Mouse (Mus musculus) G1E (cell line): Measurements from ENCODE around the gene Sptb. TPM values are rescaled to one million over a fixed set of nuclear protein-coding genes. Genes with fewer than 3 reads are reported as not detected.
A peak's percentile ranks its signal among the peaks of the same experiment; 100 is the strongest.

Experiments
- ATAC-seq: 2 replicates; pipeline ENCODE4 v1.8.0; 2016; ENCODE audit warnings: mild to moderate bottlenecking; ENCODE audit not compliant: insufficient number of reproducible peaks, poor library complexity, low FRiP score, severe bottlenecking; ENCODE audit errors: extremely low read depth
- DNase-seq: peaks from one replicate; pipeline ENCODE4 v3.0.0; 2012; ENCODE audit warnings: low spot score
- H3K27me3 ChIP-seq: 2 replicates; pipeline ENCODE4 v1.6.1; 2012; ENCODE audit warnings: mild to moderate bottlenecking, low read length, inconsistent platforms; ENCODE audit not compliant: insufficient read depth
- H3K36me3 ChIP-seq: replicated peaks from 2 replicates; pipeline ENCODE3; 2012; ENCODE audit warnings: mild to moderate bottlenecking, inconsistent platforms
- H3K4me1 ChIP-seq: 2 replicates; pipeline ENCODE4 v1.6.1; 2012; ENCODE audit warnings: low read depth, low read length, inconsistent platforms, mixed read lengths; ENCODE audit not compliant: insufficient read depth
- H3K4me3 ChIP-seq: 2 replicates; pipeline ENCODE4 v1.5.1; 2012; ENCODE audit warnings: low read depth, mild to moderate bottlenecking, inconsistent platforms, low read length, moderate library complexity, mixed read lengths
- H3K9me3 ChIP-seq: replicated peaks from 2 replicates; pipeline ENCODE4 v1.6.1; 2012; ENCODE audit warnings: inconsistent platforms
- CTCF ChIP-seq: IDR thresholded peaks from 2 replicates; pipeline ENCODE4 v1.5.1; 2012; ENCODE audit warnings: low read depth, low read length, inconsistent platforms, mixed read lengths
- GATA1 ChIP-seq: IDR thresholded peaks from 2 replicates; pipeline ENCODE4 v1.6.1; 2012; ENCODE audit warnings: borderline replicate concordance, low read length, inconsistent platforms, mixed read lengths
- GATA2 ChIP-seq: IDR thresholded peaks from 2 replicates; pipeline ENCODE4 v1.6.1; 2012; ENCODE audit warnings: low read depth, low read length, inconsistent platforms, borderline replicate concordance
- POLR2AphosphoS5 ChIP-seq: IDR thresholded peaks from 2 replicates; pipeline ENCODE4 v1.6.1; 2012; ENCODE audit warnings: low read depth, low read length, inconsistent platforms; ENCODE audit not compliant: insufficient replicate concordance
- TAL1 ChIP-seq: conservative IDR thresholded peaks from 2 replicates; pipeline ENCODE4 v1.6.1; 2012; ENCODE audit warnings: low read depth, low read length, inconsistent platforms, mixed read lengths
- polyA plus RNA-seq: library from polyadenylated mRNA; stranded (reverse); fragments of >175 nt; gene quantifications from 2 replicates; pipeline ENCODE4 v1.2.3, GENCODE M21; 2012
- total RNA-seq, 2 experiments: library from RNA; stranded (forward) in 1 of 2; stranded (reverse) in 1 of 2; fragments of 200-1000 nt in 1 of 2; fragments of >200 nt in 1 of 2; fragmentation: Nextera tagmentation in 1 of 2; gene quantifications; 2 replicates each; pipeline ENCODE4 v1.2.3; 2014 to 2017

The Sptb gene
- total and polyA plus RNA-seq, 3 experiments: 78.7 to 231 (median 169) TPM

- DNase-seq (no peak), ATAC-seq (no peak)
- H3K9me3 ChIP-seq: no peaks in the 10 kb centered on the region
- H3K4me1 ChIP-seq: peaks cover 70% of the 10 kb centered on the region
- no peak overlapping the region; the same call in 1 of the 2 replicates for H3K4me3 ChIP-seq
- H3K36me3 ChIP-seq: peaks cover 62% of the 10 kb centered on the region
- TF ChIP-seq CTCF: no peak
- no peak for TF ChIP-seq POLR2AphosphoS5
- no peak for TF ChIP-seq TAL1
- TF ChIP-seq GATA2: no peak
- TF ChIP-seq GATA1: no peak
- no peaks in the 10 kb centered on the region for H3K27me3 ChIP-seq
Observed at GRCm38 (mm10) chr12:76694801-76695505, 15.4 kb downstream of the Sptb start.

GRCm38 (mm10) chr12:76687498-76688200, 22.7 kb downstream of the Sptb start:
- H3K4me3 ChIP-seq: no peak overlapping the region
- H3K27me3 ChIP-seq: no peaks in the 10 kb centered on the region
- peaks cover 69% of the 10 kb centered on the region for H3K36me3 ChIP-seq
- peaks cover 88% of the 10 kb centered on the region for H3K4me1 ChIP-seq
- no peaks in the 10 kb centered on the region for H3K9me3 ChIP-seq
- no peak for ATAC-seq
- DNase-seq: no peak
- TF ChIP-seq POLR2AphosphoS5 (no peak), GATA1 (no peak), TAL1 (no peak), GATA2 (no peak), CTCF (no peak)

- Histone ChIP-seq H3K9me3 (no peaks in the 10 kb centered on the region), H3K4me3 (no peak overlapping the region), H3K27me3 (no peaks in the 10 kb centered on the region), H3K4me1 (peaks cover 92% of the 10 kb centered on the region), H3K36me3 (peaks cover 75% of the 10 kb centered on the region)
- TF ChIP-seq TAL1: no peak
- TF ChIP-seq GATA2: no peak
- TF ChIP-seq GATA1: no peak
- no peak for TF ChIP-seq POLR2AphosphoS5
- no peak for TF ChIP-seq CTCF
- ATAC-seq: no peak
- DNase-seq: no peak
Observed at GRCm38 (mm10) chr12:76685647-76686046, 24.7 kb downstream of the Sptb start.

GRCm38 (mm10) chr12:76684493-76684892, 25.9 kb downstream of the Sptb start:
- ATAC-seq (0 out of 2 replicates have a peak, but pooled peaks have one; percentile 41), DNase-seq (peak; percentile 65)
- Histone ChIP-seq H3K4me3 (peak overlapping the region; percentile 60; the same call in 1 of the 2 replicates), H3K27me3 (no peaks in the 10 kb centered on the region), H3K9me3 (no peaks in the 10 kb centered on the region), H3K36me3 (peaks cover 68% of the 10 kb centered on the region), H3K4me1 (peaks cover 92% of the 10 kb centered on the region)
- TF ChIP-seq GATA1 (no peak), CTCF (no peak)

- Histone ChIP-seq H3K4me3 (no peak overlapping the region; the same call in 1 of the 2 replicates), H3K27me3 (no peaks in the 10 kb centered on the region), H3K36me3 (peaks cover 68% of the 10 kb centered on the region), H3K9me3 (no peaks in the 10 kb centered on the region), H3K4me1 (peaks cover 96% of the 10 kb centered on the region)
- no peak for DNase-seq
- ATAC-seq: no peak
- TF ChIP-seq GATA2 (no peak), TAL1 (no peak), POLR2AphosphoS5 (no peak), GATA1 (no peak), CTCF (no peak)
Observed at GRCm38 (mm10) chr12:76681937-76682336, 28.4 kb downstream of the Sptb start.

- Histone ChIP-seq H3K27me3 (no peaks in the 10 kb centered on the region), H3K36me3 (peaks cover 48% of the 10 kb centered on the region), H3K9me3 (no peaks in the 10 kb centered on the region), H3K4me3 (no peak overlapping the region; the same call in 1 of the 2 replicates), H3K4me1 (peaks cover 95% of the 10 kb centered on the region)
- DNase-seq (no peak), ATAC-seq (no peak)
- TF ChIP-seq CTCF: no peak
- no peak for TF ChIP-seq GATA2
- TF ChIP-seq TAL1: no peak
- no peak for TF ChIP-seq GATA1
- TF ChIP-seq POLR2AphosphoS5: no peak
Observed at GRCm38 (mm10) chr12:76677068-76677467, 33.3 kb downstream of the Sptb start.
